Mouse (Mus musculus) kidney, postnatal 0 days (tissue): ENCODE measurements around the gene Rsph6a. TPM values are rescaled to one million over a fixed set of nuclear protein-coding genes. Genes with fewer than 3 reads are reported as not detected.
A peak's percentile ranks its signal among the peaks of the same experiment; 100 is the strongest.

Experiments
- ATAC-seq: fragments of 200-750 bp; cut with Nextera tagmentation; replicated peaks from 2 replicates; pipeline ENCODE4 v1.8.0; 2017; ENCODE audit warnings: low read depth, moderate number of reproducible peaks, moderate TSS enrichment, moderate library complexity; ENCODE audit not compliant: low FRiP score
- DNase-seq: peaks from one replicate; pipeline ENCODE4 v3.0.0-alpha.2; 2016; ENCODE audit warnings: low spot score
- H3K27ac ChIP-seq: fragments of 300-500 bp; sonication (generic); 2 replicates; pipeline ENCODE4 v1.5.1; 2014; ENCODE audit warnings: mild to moderate bottlenecking
- H3K27me3 ChIP-seq: fragments of 300-500 bp; sonication (generic); 2 replicates; pipeline ENCODE4 v1.6.1; 2014; ENCODE audit warnings: low read length, mixed read lengths; ENCODE audit not compliant: insufficient read depth
- H3K36me3 ChIP-seq: fragments of 300-500 bp; sonication (generic); 2 replicates; pipeline ENCODE4 v1.6.1; 2014; ENCODE audit warnings: low read length, mixed read lengths; ENCODE audit not compliant: insufficient read depth
- H3K4me1 ChIP-seq: fragments of 300-500 bp; sonication (generic); replicated peaks from 2 replicates; pipeline ENCODE4 v1.6.1; 2014; ENCODE audit warnings: antibody characterized with exemption, low read length, mixed read lengths; ENCODE audit not compliant: insufficient read depth
- H3K4me2 ChIP-seq: fragments of 300-500 bp; sonication (generic); 2 replicates; pipeline ENCODE4 v1.6.1; 2014; ENCODE audit warnings: mild to moderate bottlenecking, low read length, moderate library complexity, mixed read lengths
- H3K4me3 ChIP-seq: fragments of 300-500 bp; sonication (generic); replicated peaks from 2 replicates; pipeline ENCODE4 v1.5.1; 2014; ENCODE audit warnings: low read depth, low read length
- H3K9ac ChIP-seq: fragments of 300-500 bp; sonication (generic); 2 replicates; pipeline ENCODE4 v1.6.1; 2014; ENCODE audit warnings: low read depth, low read length
- H3K9me3 ChIP-seq: fragments of 300-500 bp; sonication (generic); replicated peaks from 2 replicates; pipeline ENCODE4 v1.6.1; 2016; ENCODE audit warnings: low read length, inconsistent platforms, mixed read lengths
- CTCF ChIP-seq: IDR thresholded peaks from 2 replicates; pipeline ENCODE4 v1.5.1; 2016; ENCODE audit warnings: antibody characterized with exemption, low read depth, mild to moderate bottlenecking, moderate library complexity
- WGBS: fragments of 180-500 bp; shearing (Covaris S2); extraction: QIAGEN DNeasy Blood & Tissue Kit; methylation state at CpG from one replicate; pipeline ENCODE4 v1.1.7; 2014; 5-methylcytosine and 5-hydroxymethylcytosine counted together
- polyA plus RNA-seq: library from polyadenylated mRNA; unstranded; fragments of >200 nt; fragmentation: Nextera tagmentation; extraction: Ambion mirVana; gene quantifications from 2 replicates; pipeline ENCODE4 v1.2.1, GENCODE M21; 2015

The Rsph6a gene
- polyA plus RNA-seq, 1 experiment from 2014 or later, result not detected

GRCm38 (mm10) chr7:19012025-19012621 lies 42.4 kb upstream of the Rsph6a start:
- peak overlapping the region; percentile 75 for H3K9ac ChIP-seq
- WGBS, result 2% methylated on average over 30 of the region's 31 CpGs
- no peaks in the 10 kb centered on the region for H3K27me3 ChIP-seq
- ATAC-seq, result peak; percentile 30; the same call in 1 of the 2 replicates
- TF ChIP-seq CTCF, result no peak
- DNase-seq, result peak; percentile 63
- no peaks in the 10 kb centered on the region for H3K36me3 ChIP-seq
- peak overlapping the region; percentile 66 for H3K4me2 ChIP-seq
- H3K9me3 ChIP-seq, result no peaks in the 10 kb centered on the region
- peak overlapping the region; percentile 32 for H3K4me3 ChIP-seq
- peak overlapping the region; percentile 82 for H3K27ac ChIP-seq
- peaks cover 5% of the 10 kb centered on the region for H3K4me1 ChIP-seq

GRCm38 (mm10) chr7:19012882-19013281 lies 41.6 kb upstream of the Rsph6a start:
- Histone ChIP-seq H3K36me3 (no peaks in the 10 kb centered on the region), H3K4me2 (peak overlapping the region; percentile 66), H3K4me3 (no peak overlapping the region), H3K4me1 (no peaks in the 10 kb centered on the region; the same call in none of the 2 replicates), H3K9ac (no peak overlapping the region), H3K27me3 (no peaks in the 10 kb centered on the region), H3K27ac (no peak overlapping the region), H3K9me3 (no peaks in the 10 kb centered on the region)
- no peak for DNase-seq
- TF ChIP-seq CTCF, result no peak
- WGBS, result 40% methylated on average over 2 of the region's 2 CpGs
- no peak for ATAC-seq

GRCm38 (mm10) chr7:19014452-19014851 lies 40.0 kb upstream of the Rsph6a start:
- Histone ChIP-seq H3K27me3 (no peaks in the 10 kb centered on the region), H3K9me3 (no peaks in the 10 kb centered on the region), H3K4me3 (no peak overlapping the region), H3K36me3 (no peaks in the 10 kb centered on the region), H3K4me2 (no peak overlapping the region), H3K9ac (no peak overlapping the region), H3K4me1 (no peaks in the 10 kb centered on the region; the same call in none of the 2 replicates), H3K27ac (no peak overlapping the region)
- peak; percentile 26; the same call in 1 of the 2 replicates for TF ChIP-seq CTCF
- DNase-seq, result no peak
- no peak for ATAC-seq
- 62% methylated on average over 15 of the region's 15 CpGs for WGBS

- H3K9ac ChIP-seq, result no peak overlapping the region
- H3K4me3 ChIP-seq, result no peak overlapping the region
- no peak for DNase-seq
- no peaks in the 10 kb centered on the region for H3K36me3 ChIP-seq
- WGBS, result 81% methylated on average over 4 of the region's 4 CpGs
- ATAC-seq, result no peak
- no peak overlapping the region for H3K4me2 ChIP-seq
- no peaks in the 10 kb centered on the region for H3K9me3 ChIP-seq
- H3K27me3 ChIP-seq, result no peaks in the 10 kb centered on the region
- TF ChIP-seq CTCF, result no peak
- H3K27ac ChIP-seq, result no peak overlapping the region
- no peaks in the 10 kb centered on the region; the same call in none of the 2 replicates for H3K4me1 ChIP-seq
Measured at GRCm38 (mm10) chr7:19016042-19016441, 38.4 kb upstream of the Rsph6a start.

- DNase-seq, result no peak
- WGBS, result 85% methylated on average over 7 of the region's 7 CpGs
Measured at GRCm38 (mm10) chr7:19017909-19018308, 36.6 kb upstream of the Rsph6a start.

GRCm38 (mm10) chr7:19021048-19021447 lies 33.4 kb upstream of the Rsph6a start:
- DNase-seq, result no peak
- H3K4me2 ChIP-seq, result no peak overlapping the region
- WGBS, result 18% methylated on average over 8 of the region's 8 CpGs

More at GRCm38 (mm10) chr7:19017909-19018308, 36.6 kb upstream of the Rsph6a start:
- H3K9me3 ChIP-seq, result no peaks in the 10 kb centered on the region
- H3K27ac ChIP-seq, result no peak overlapping the region
- H3K9ac ChIP-seq, result no peak overlapping the region
- no peaks in the 10 kb centered on the region; the same call in 1 of the 2 replicates for H3K4me1 ChIP-seq
- no peak overlapping the region for H3K4me3 ChIP-seq
- H3K36me3 ChIP-seq, result no peaks in the 10 kb centered on the region
- peaks cover 8% of the 10 kb centered on the region for H3K27me3 ChIP-seq
- TF ChIP-seq CTCF, result no peak
- no peak overlapping the region for H3K4me2 ChIP-seq
- no peak for ATAC-seq

More at GRCm38 (mm10) chr7:19021048-19021447, 33.4 kb upstream of the Rsph6a start:
- 0 out of 2 replicates have a peak, but pooled peaks cover 9% of the 10 kb centered on the region for H3K4me1 ChIP-seq
- no peak for TF ChIP-seq CTCF
- ATAC-seq, result no peak
- no peaks in the 10 kb centered on the region for H3K36me3 ChIP-seq
- no peak overlapping the region for H3K4me3 ChIP-seq
- H3K9ac ChIP-seq, result no peak overlapping the region
- peaks cover 15% of the 10 kb centered on the region for H3K27me3 ChIP-seq
- H3K9me3 ChIP-seq, result no peaks in the 10 kb centered on the region
- no peak overlapping the region for H3K27ac ChIP-seq
